Mouse (Mus musculus): Measurements from ENCODE around the gene Cnbd2. TPM values are rescaled to one million over a fixed set of nuclear protein-coding genes. Genes with fewer than 3 reads are reported as not detected.

The Cnbd2 gene
- polyA plus RNA-seq (2014; fragmentation: Nextera tagmentation; extraction: Ambion mirVana) = 4.8 and 4.9 TPM in 2 replicates

DNA sequence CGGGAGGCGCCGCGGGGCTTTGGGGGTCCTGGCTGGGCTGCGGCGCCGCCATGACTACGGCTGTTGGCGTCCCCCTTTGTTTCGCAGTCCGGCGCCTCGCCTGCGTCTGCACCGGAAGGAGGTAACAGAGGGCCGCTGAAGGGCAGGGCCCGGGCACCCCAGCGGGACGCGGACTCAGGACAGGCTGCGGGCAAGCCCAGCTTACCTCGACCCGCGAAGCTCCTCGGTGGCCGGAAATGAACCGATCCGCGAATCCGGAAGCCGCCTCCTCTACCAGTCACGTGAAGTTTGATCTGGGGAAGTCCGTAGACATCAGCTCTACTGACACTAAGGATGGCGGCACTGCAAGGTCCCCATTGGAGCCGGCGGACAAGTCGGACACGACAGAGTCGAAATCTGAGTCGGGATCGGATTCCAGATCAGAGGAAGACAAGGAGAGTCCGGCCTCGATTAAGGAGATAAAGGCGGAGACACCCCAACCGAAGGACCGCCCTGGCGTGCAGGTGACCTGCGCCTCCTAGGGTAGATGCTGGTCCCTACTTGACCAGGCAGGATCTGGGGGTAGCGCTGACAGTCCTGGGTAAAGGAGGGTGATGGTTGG, at the start of gene Cnbd2, which contains the start of gene Scand1:
Cnbd2 (plus strand) TSS at position 3 of the 601 bp plus-strand sequence.
Scand1 (minus strand) TSS at position 408 of the 601 bp plus-strand sequence.
- DNase-seq (ENCODE audit: low spot score) (peak; percentile 91), ATAC-seq (peak; percentile 94)
- peak within 1 kb of the TSS; percentile 93 for H3K4me3 ChIP-seq (ENCODE audit: low read depth, low read length)
- H3K9ac ChIP-seq (ENCODE audit: low read length) = peak within 1 kb of the TSS; percentile 92
- peak within 1 kb of the TSS; percentile 94 for H3K27ac ChIP-seq (ENCODE audit: low read depth, low read length)
- H3K4me1 ChIP-seq (ENCODE audit: control insufficient read depth, insufficient read depth, low read length) = no peaks in the 10 kb centered on the region
- H3K9me3 ChIP-seq (replicated peaks; ENCODE audit: control insufficient read depth, low read length) = no peaks in the 10 kb centered on the region
- peak within 1 kb of the TSS; percentile 83 for H3K4me2 ChIP-seq (ENCODE audit: low read length)
- under 1% methylated on average over 47 of the region's 49 CpGs for WGBS
- peaks cover 2% of the 10 kb centered on the region; the same call in 1 of the 2 replicates for H3K36me3 ChIP-seq (ENCODE audit: control insufficient read depth, insufficient read depth, low read length)
- no peaks in the 10 kb centered on the region for H3K27me3 ChIP-seq (replicated peaks; ENCODE audit: control insufficient read depth, insufficient read depth, low read length)

DNA sequence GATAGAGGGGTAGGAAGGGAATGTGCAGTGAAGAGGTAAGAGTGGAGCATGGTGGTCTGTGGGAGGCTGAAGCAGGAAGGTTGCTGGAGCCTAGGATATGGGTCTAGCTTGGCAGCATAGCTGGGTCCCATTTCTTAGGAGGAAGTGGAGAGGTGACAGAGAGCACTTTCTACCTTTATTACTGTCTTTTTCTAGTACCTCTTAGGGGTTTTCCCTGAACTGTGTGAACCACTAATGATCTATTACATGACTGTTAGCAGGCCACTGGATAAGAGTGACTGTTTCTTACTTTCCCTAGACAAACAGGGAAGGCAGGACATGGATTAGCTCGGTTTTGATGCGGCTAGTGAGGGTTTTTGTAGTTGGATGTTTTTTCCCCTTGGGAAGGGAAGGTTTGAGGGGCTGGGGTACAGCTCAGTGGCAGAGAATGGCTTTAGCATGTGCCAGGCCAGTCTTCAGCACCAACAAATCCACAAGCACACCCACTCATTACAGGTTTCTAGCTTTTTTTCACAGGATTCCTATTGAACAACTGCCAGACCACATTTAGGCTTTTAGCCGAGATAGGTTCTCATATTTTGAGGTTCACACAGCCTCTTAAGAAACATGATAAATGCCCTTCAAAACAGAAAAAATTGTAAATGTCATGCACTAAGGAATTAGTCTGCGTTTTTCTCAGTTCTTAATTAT, 48.8 kb upstream of the Cnbd2 start:
- peaks cover 45% of the 10 kb centered on the region for H3K36me3 ChIP-seq (ENCODE audit: control insufficient read depth, insufficient read depth, low read length)
- H3K4me3 ChIP-seq (ENCODE audit: low read depth, low read length) = no peak overlapping the region
- H3K27me3 ChIP-seq (replicated peaks; ENCODE audit: control insufficient read depth, insufficient read depth, low read length) = no peaks in the 10 kb centered on the region
- H3K9me3 ChIP-seq (replicated peaks; ENCODE audit: control insufficient read depth, low read length) = no peaks in the 10 kb centered on the region
- H3K9ac ChIP-seq (ENCODE audit: low read length) = no peak overlapping the region
- H3K4me1 ChIP-seq (ENCODE audit: control insufficient read depth, insufficient read depth, low read length) = no peaks in the 10 kb centered on the region
- no peak overlapping the region for H3K27ac ChIP-seq (ENCODE audit: low read depth, low read length)
- H3K4me2 ChIP-seq (ENCODE audit: low read length) = no peak overlapping the region
- DNase-seq (ENCODE audit: low spot score) (no peak), ATAC-seq (no peak)
- WGBS = 87% methylated on average over 4 of the region's 4 CpGs

DNA sequence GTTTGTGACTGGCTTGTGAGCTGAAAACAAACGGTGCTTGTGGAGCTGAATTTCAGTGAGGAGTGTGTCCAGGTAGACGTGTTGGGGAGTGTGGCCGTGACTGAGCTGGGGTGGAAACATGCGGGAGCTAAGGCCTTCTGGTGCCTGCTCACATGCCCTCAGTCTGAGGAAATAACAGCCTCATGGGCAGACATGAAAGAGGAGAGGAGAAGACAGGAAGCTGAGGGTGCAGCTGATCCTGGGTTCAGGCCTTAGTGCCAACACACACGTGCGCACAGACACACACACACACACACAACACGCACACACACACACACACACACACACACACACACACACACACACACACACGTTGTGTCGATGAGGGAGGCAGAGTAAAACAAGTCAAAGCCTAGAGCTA, 44.5 kb upstream of the Cnbd2 start:
- Histone ChIP-seq H3K4me2 (ENCODE audit: low read length) (no peak overlapping the region), H3K4me1 (ENCODE audit: control insufficient read depth, insufficient read depth, low read length) (no peaks in the 10 kb centered on the region)
- ATAC-seq = no peak

DNA sequence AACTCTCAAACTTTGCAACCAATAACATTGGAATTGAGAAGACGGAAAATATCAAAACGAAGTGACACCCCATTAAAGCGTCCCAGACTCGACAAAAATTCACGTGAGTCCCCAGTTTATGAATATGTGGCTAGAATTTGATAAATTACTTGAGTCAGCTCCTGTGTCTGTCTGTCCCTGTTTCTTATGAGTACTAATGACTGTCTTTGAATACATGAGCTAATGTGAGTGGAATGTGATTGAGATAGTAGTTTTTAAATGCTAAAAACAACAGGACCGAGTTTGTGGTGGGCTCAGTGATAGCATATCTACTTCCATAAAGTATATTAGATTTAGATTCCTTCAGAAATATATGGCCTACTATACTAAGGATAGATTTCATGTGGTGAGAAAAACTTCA, 39.5 kb upstream of the Cnbd2 start:
- Histone ChIP-seq H3K9me3 (replicated peaks; ENCODE audit: control insufficient read depth, low read length) (no peaks in the 10 kb centered on the region), H3K9ac (ENCODE audit: low read length) (no peak overlapping the region), H3K4me2 (ENCODE audit: low read length) (no peak overlapping the region), H3K27me3 (replicated peaks; ENCODE audit: control insufficient read depth, insufficient read depth, low read length) (no peaks in the 10 kb centered on the region), H3K36me3 (ENCODE audit: control insufficient read depth, insufficient read depth, low read length) (peaks cover 43% of the 10 kb centered on the region), H3K4me1 (ENCODE audit: control insufficient read depth, insufficient read depth, low read length) (no peaks in the 10 kb centered on the region), H3K4me3 (ENCODE audit: low read depth, low read length) (no peak overlapping the region), H3K27ac (ENCODE audit: low read depth, low read length) (no peak overlapping the region)
- DNase-seq (ENCODE audit: low spot score) (no peak), ATAC-seq (no peak)
- WGBS = 96% methylated on average over 6 of the region's 6 CpGs

More for the DNA sequence above, 44.5 kb upstream of the Cnbd2 start:
- peaks cover 33% of the 10 kb centered on the region for H3K36me3 ChIP-seq (ENCODE audit: control insufficient read depth, insufficient read depth, low read length)
- DNase-seq (ENCODE audit: low spot score) = no peak
- WGBS = 95% methylated on average over 9 of the region's 9 CpGs
- H3K9me3 ChIP-seq (replicated peaks; ENCODE audit: control insufficient read depth, low read length) = no peaks in the 10 kb centered on the region
- no peaks in the 10 kb centered on the region for H3K27me3 ChIP-seq (replicated peaks; ENCODE audit: control insufficient read depth, insufficient read depth, low read length)
- H3K27ac ChIP-seq (ENCODE audit: low read depth, low read length) = no peak overlapping the region
- no peak overlapping the region for H3K9ac ChIP-seq (ENCODE audit: low read length)
- H3K4me3 ChIP-seq (ENCODE audit: low read depth, low read length) = no peak overlapping the region

DNA sequence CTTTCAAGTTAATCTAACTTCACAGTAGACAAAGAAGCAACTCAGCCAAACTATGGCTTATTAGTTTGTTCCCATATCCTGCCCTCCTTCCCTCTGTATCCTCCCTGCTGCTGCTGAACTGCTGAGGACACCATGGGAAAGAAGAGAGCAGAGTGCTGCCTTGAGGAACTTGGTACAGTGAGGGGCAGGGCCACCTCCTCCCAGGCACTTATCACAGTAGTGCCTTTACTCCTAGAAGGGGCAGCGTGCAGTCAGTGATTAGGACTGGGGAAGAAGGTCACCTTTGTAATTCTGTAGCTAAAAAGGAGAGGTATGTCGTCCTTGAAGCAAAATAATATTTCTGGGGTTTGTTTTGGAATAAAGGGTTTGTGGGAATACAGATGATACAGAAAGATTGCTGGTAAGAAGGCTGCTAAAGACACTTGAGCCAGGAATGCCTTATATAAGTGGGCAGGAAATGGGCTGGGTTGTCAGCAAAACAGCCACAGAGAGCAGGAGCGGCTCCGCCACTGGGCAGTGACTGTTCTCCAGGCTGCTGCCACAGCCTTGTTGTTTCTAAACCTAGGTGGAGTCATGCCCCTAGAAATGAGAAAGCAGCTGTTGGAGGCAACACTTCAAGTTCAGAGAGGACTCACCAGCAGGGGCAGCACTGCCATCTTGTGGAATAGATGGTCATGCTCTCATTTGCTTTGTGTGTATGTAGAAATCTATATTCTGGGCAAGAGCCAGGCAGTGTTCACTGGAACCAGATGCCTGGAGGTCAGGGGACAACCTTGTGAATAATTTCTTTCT, 33.7 kb upstream of the Cnbd2 start:
- H3K9ac ChIP-seq (ENCODE audit: low read length) = no peak overlapping the region
- no peak overlapping the region for H3K4me2 ChIP-seq (ENCODE audit: low read length)
- DNase-seq (ENCODE audit: low spot score) (peak; percentile 90), ATAC-seq (peak; percentile 57)
- H3K27me3 ChIP-seq (replicated peaks; ENCODE audit: control insufficient read depth, insufficient read depth, low read length) = no peaks in the 10 kb centered on the region
- H3K4me3 ChIP-seq (ENCODE audit: low read depth, low read length) = no peak overlapping the region
- H3K27ac ChIP-seq (ENCODE audit: low read depth, low read length) = peak overlapping the region; percentile 45; the same call in 1 of the 2 replicates
- no peaks in the 10 kb centered on the region for H3K9me3 ChIP-seq (replicated peaks; ENCODE audit: control insufficient read depth, low read length)
- H3K36me3 ChIP-seq (ENCODE audit: control insufficient read depth, insufficient read depth, low read length) = peaks cover 29% of the 10 kb centered on the region
- 79% methylated on average over 4 of the region's 4 CpGs for WGBS
- no peaks in the 10 kb centered on the region for H3K4me1 ChIP-seq (ENCODE audit: control insufficient read depth, insufficient read depth, low read length)

DNA sequence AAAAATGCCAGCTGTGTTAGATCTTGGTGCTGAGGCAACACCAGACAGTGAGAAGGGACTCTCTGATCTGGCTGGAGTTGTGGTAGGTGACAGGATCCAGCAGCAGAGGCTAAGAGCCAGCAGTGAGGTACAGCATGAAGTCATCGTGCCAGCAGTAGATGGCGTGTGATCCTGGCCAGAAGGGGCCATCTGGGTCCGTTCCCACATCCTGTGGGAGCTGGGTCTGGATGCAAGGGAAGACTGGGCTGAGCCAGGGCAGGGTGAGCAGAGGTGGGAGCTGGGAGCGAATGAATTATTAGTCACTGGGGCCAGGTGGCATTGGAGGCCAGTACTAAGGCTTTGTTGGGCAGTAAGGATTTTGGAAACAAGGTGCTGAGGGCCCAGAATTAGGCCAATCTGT, 30.9 kb upstream of the Cnbd2 start:
- H3K27ac ChIP-seq (ENCODE audit: low read depth, low read length) = no peak overlapping the region
- H3K4me3 ChIP-seq (ENCODE audit: low read depth, low read length) = no peak overlapping the region
- ATAC-seq (no peak), DNase-seq (ENCODE audit: low spot score) (no peak)
- H3K9me3 ChIP-seq (replicated peaks; ENCODE audit: control insufficient read depth, low read length) = no peaks in the 10 kb centered on the region
- H3K9ac ChIP-seq (ENCODE audit: low read length) = no peak overlapping the region
- H3K27me3 ChIP-seq (replicated peaks; ENCODE audit: control insufficient read depth, insufficient read depth, low read length) = no peaks in the 10 kb centered on the region
- peaks cover 26% of the 10 kb centered on the region for H3K36me3 ChIP-seq (ENCODE audit: control insufficient read depth, insufficient read depth, low read length)
- H3K4me2 ChIP-seq (ENCODE audit: low read length) = no peak overlapping the region
- WGBS = 77% methylated on average over 4 of the region's 4 CpGs
- H3K4me1 ChIP-seq (ENCODE audit: control insufficient read depth, insufficient read depth, low read length) = no peaks in the 10 kb centered on the region

DNA sequence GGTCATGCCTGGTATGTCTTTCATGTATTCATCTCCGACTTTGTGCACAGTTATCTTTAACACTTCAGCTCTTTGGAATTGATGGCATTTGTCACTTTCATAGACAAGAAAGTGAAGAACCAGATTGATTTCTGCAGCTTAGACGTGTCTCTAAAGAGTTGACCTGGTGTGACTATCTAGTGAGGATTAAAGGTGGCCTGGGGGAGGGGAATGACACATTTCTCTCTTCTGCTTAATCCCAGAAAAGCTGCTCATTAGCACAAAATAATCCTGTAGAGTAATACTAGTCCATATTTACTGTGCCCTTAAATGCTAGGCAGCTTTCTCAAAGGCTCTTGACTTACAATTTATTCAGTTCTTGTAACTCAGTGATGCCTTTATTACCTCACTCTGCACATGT, 26.9 kb upstream of the Cnbd2 start:
- Histone ChIP-seq H3K4me3 (ENCODE audit: low read depth, low read length) (no peak overlapping the region), H3K4me1 (ENCODE audit: control insufficient read depth, insufficient read depth, low read length) (no peaks in the 10 kb centered on the region), H3K9me3 (replicated peaks; ENCODE audit: control insufficient read depth, low read length) (no peaks in the 10 kb centered on the region), H3K9ac (ENCODE audit: low read length) (no peak overlapping the region), H3K27ac (ENCODE audit: low read depth, low read length) (no peak overlapping the region), H3K36me3 (ENCODE audit: control insufficient read depth, insufficient read depth, low read length) (peaks cover 40% of the 10 kb centered on the region), H3K27me3 (replicated peaks; ENCODE audit: control insufficient read depth, insufficient read depth, low read length) (no peaks in the 10 kb centered on the region), H3K4me2 (ENCODE audit: low read length) (no peak overlapping the region)
- DNase-seq (ENCODE audit: low spot score) (no peak), ATAC-seq (no peak)
- 77% methylated on average over 2 of the region's 2 CpGs for WGBS

DNA sequence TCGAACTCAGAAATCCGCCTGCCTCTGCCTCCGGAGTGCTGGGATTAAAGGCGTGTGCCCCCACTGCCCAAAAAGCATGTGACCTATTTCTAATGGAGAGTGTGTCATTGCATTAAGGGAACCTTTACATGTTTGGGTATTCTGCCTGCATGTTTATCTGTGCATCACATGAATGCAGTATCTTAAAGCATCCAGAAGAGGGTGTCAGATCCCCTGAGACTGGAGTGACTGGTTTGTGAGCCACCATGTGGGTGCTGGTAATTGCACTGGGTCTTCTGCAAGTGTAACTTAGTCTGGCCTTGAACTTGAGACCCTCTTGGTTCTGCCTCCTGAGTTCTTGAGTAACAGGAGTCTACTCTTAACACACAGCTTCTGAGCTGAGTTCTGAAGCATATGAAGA, 25.4 kb upstream of the Cnbd2 start:
- H3K36me3 ChIP-seq (ENCODE audit: control insufficient read depth, insufficient read depth, low read length) = peaks cover 42% of the 10 kb centered on the region
- no peak for ATAC-seq
- WGBS = 94% methylated on average over 4 of the region's 4 CpGs

More for the DNA sequence above, 25.4 kb upstream of the Cnbd2 start:
- H3K4me3 ChIP-seq (ENCODE audit: low read depth, low read length) = no peak overlapping the region
- H3K27me3 ChIP-seq (replicated peaks; ENCODE audit: control insufficient read depth, insufficient read depth, low read length) = no peaks in the 10 kb centered on the region
- no peak overlapping the region for H3K4me2 ChIP-seq (ENCODE audit: low read length)
- H3K4me1 ChIP-seq (ENCODE audit: control insufficient read depth, insufficient read depth, low read length) = no peaks in the 10 kb centered on the region
- no peak overlapping the region for H3K27ac ChIP-seq (ENCODE audit: low read depth, low read length)
- H3K9ac ChIP-seq (ENCODE audit: low read length) = no peak overlapping the region
- H3K9me3 ChIP-seq (replicated peaks; ENCODE audit: control insufficient read depth, low read length) = no peaks in the 10 kb centered on the region
- no peak for DNase-seq (ENCODE audit: low spot score)
